23 mouse cellular contexts compared by ENCODE assay signal in genomic region chr4:63596010-63596409, GRCm38 (mm10). TPM values are rescaled to one million over a fixed set of nuclear protein-coding genes. Genes with fewer than 3 reads are reported as not detected.
DNase-seq lines count a peak whose midpoint lies in the region; ATAC-seq and TF ChIP-seq lines count a peak whose summit lies in the region.
"Had no signal": no experiment of that assay in that cellular context is flagged by ENCODE, and none has a peak within 500 bp of the region (broad histone marks: within the 10 kb centered on the region; RNA-seq: fewer than 3 reads in every experiment).

No protein-coding gene starts in this region.

- H3K4me3 ChIP-seq in intestine, embryonic 15.5 days (replicated peaks): no peak overlapping the region
- no peak overlapping the region for H3K4me3 ChIP-seq in intestine, embryonic 16.5 days (ENCODE audit: low read length)
- no peak overlapping the region for H3K4me3 ChIP-seq in midbrain, embryonic 15.5 days
- H3K4me3 ChIP-seq in cerebellum, adult 2 months (replicated peaks; ENCODE audit: insufficient read depth, low read depth, low read length): no peak overlapping the region
- H3K4me3 ChIP-seq: embryonic facial prominence, embryonic 10.5 days; embryonic facial prominence, embryonic 12.5 days; forebrain, embryonic 13.5 days; forebrain, embryonic 15.5 days had no signal

- H3K27ac ChIP-seq in intestine, embryonic 15.5 days: no peak overlapping the region
- peak overlapping the region; percentile 45 for H3K27ac ChIP-seq in intestine, embryonic 16.5 days (ENCODE audit: low read length)
- no peak overlapping the region for H3K27ac ChIP-seq in midbrain, embryonic 15.5 days
- H3K27ac ChIP-seq in cerebellum, adult 2 months (ENCODE audit: insufficient read depth, low read length): no peak overlapping the region
- H3K27ac ChIP-seq: embryonic facial prominence, embryonic 10.5 days; embryonic facial prominence, embryonic 12.5 days; forebrain, embryonic 13.5 days; forebrain, embryonic 15.5 days had no signal

- ATAC-seq in intestine, embryonic 15.5 days: peak; percentile 73
- ATAC-seq in intestine, embryonic 16.5 days: peak; percentile 76
- no peak for ATAC-seq in midbrain, embryonic 15.5 days (replicated peaks)
- ATAC-seq: forebrain, embryonic 13.5 days; forebrain, embryonic 15.5 days had no signal

- no peak overlapping the region for H3K9ac ChIP-seq in intestine, embryonic 15.5 days
- no peak overlapping the region for H3K9ac ChIP-seq in intestine, embryonic 16.5 days (ENCODE audit: low read depth, low read length)
- H3K9ac ChIP-seq in midbrain, embryonic 15.5 days: no peak overlapping the region
- H3K9ac ChIP-seq: embryonic facial prominence, embryonic 12.5 days; forebrain, embryonic 13.5 days; forebrain, embryonic 15.5 days had no signal

- WGBS in intestine, embryonic 15.5 days: 68% methylated on average over 4 of the region's 4 CpGs
- WGBS in intestine, embryonic 16.5 days: 69% methylated on average over 4 of the region's 4 CpGs
- 43% methylated on average over 4 of the region's 4 CpGs for WGBS in large intestine, adult 2 months
- 96% methylated on average over 4 of the region's 4 CpGs for WGBS in midbrain, embryonic 15.5 days
- WGBS in cerebellum, adult 2 months: 96% methylated on average over 4 of the region's 4 CpGs

- no peak for TF ChIP-seq CTCF in cerebellum, adult 2 months (IDR thresholded peaks at IDR 0.05; ENCODE audit: borderline replicate concordance, insufficient read depth, low read depth, low read length)

- TF ChIP-seq POLR2A in cerebellum, adult 2 months (IDR thresholded peaks at IDR 0.05; ENCODE audit: borderline replicate concordance, insufficient read depth, low read length): no peak

- no peaks in the 10 kb centered on the region for H3K36me3 ChIP-seq in intestine, embryonic 15.5 days
- no peaks in the 10 kb centered on the region for H3K36me3 ChIP-seq in intestine, embryonic 16.5 days (ENCODE audit: control insufficient read depth, insufficient read depth, low read length)
- no peaks in the 10 kb centered on the region for H3K36me3 ChIP-seq in midbrain, embryonic 15.5 days (replicated peaks)
- H3K36me3 ChIP-seq: embryonic facial prominence, embryonic 10.5 days; embryonic facial prominence, embryonic 12.5 days; forebrain, embryonic 15.5 days had no signal

- H3K4me1 ChIP-seq in intestine, embryonic 15.5 days (replicated peaks): peaks cover 18% of the 10 kb centered on the region
- H3K4me1 ChIP-seq in intestine, embryonic 16.5 days (ENCODE audit: control insufficient read depth, insufficient read depth, low read length): peaks cover 22% of the 10 kb centered on the region
- no peaks in the 10 kb centered on the region for H3K4me1 ChIP-seq in midbrain, embryonic 15.5 days
- no peaks in the 10 kb centered on the region for H3K4me1 ChIP-seq in cerebellum, adult 2 months (ENCODE audit: control insufficient read depth, insufficient read depth, low read length)
- H3K4me1 ChIP-seq: embryonic facial prominence, embryonic 12.5 days; forebrain, embryonic 13.5 days; forebrain, embryonic 15.5 days had no signal

- no peak overlapping the region for H3K4me2 ChIP-seq in intestine, embryonic 15.5 days (replicated peaks)
- H3K4me2 ChIP-seq in intestine, embryonic 16.5 days (ENCODE audit: low read depth, low read length): no peak overlapping the region
- H3K4me2 ChIP-seq in midbrain, embryonic 15.5 days: no peak overlapping the region
- H3K4me2 ChIP-seq: embryonic facial prominence, embryonic 12.5 days; forebrain, embryonic 13.5 days; forebrain, embryonic 15.5 days had no signal

- DNase-seq in large intestine, adult 2 months (ENCODE audit: low read depth, low spot score): peak; percentile 66
- no peak for DNase-seq in liver
- DNase-seq in cerebellum, adult 2 months: no peak
- DNase-seq: adrenal gland, adult 2 months; adrenal gland, postnatal 10 days; adrenal gland, postnatal 25 days; cerebellum, adult 11 months; cerebellum, adult 18-20 months; cerebellum, adult 9-10 months; cerebellum, postnatal 10 days; cerebellum, postnatal 25 days had no signal

- no peaks in the 10 kb centered on the region for H3K9me3 ChIP-seq in intestine, embryonic 15.5 days
- no peaks in the 10 kb centered on the region for H3K9me3 ChIP-seq in intestine, embryonic 16.5 days (ENCODE audit: control insufficient read depth, low read length)
- no peaks in the 10 kb centered on the region for H3K9me3 ChIP-seq in midbrain, embryonic 15.5 days
- H3K9me3 ChIP-seq: embryonic facial prominence, embryonic 10.5 days; embryonic facial prominence, embryonic 12.5 days; forebrain, embryonic 13.5 days; forebrain, embryonic 15.5 days had no signal

- no peaks in the 10 kb centered on the region for H3K27me3 ChIP-seq in intestine, embryonic 15.5 days (replicated peaks)
- H3K27me3 ChIP-seq in intestine, embryonic 16.5 days (replicated peaks; ENCODE audit: control insufficient read depth, insufficient read depth, low read length): no peaks in the 10 kb centered on the region
- H3K27me3 ChIP-seq in midbrain, embryonic 15.5 days (replicated peaks): no peaks in the 10 kb centered on the region
- H3K27me3 ChIP-seq in cerebellum, adult 2 months (ENCODE audit: control insufficient read depth, insufficient read depth, low read length): no peaks in the 10 kb centered on the region; the same call in 1 of the 2 replicates
- H3K27me3 ChIP-seq: embryonic facial prominence, embryonic 12.5 days; forebrain, embryonic 13.5 days; forebrain, embryonic 15.5 days had no signal

RNA-seq across cellular contexts. Expression of gene Gm11213, which starts 9.1 kb away (rescaled TPM):
- not detected in 2 replicates for polyA plus RNA-seq in intestine, embryonic 15.5 days (2015; fragmentation: Nextera tagmentation; extraction: Ambion mirVana)
- polyA plus RNA-seq in intestine, embryonic 16.5 days (2015; fragmentation: Nextera tagmentation; extraction: Ambion mirVana): not detected in 2 replicates
- not detected in 2 replicates for polyA plus RNA-seq in large intestine, adult 2 months (2012; rRNA removed)
- polyA plus RNA-seq in midbrain, embryonic 15.5 days (2015; fragmentation: Nextera tagmentation; extraction: Ambion mirVana): not detected in 2 replicates
- polyA plus RNA-seq in cerebellum, adult 2 months (2012; rRNA removed): not detected in 2 replicates
- polyA plus RNA-seq: adrenal gland, adult 2 months; brain, embryonic 14.5 days; C2C12; cortical plate, adult 2 months; embryonic facial prominence, embryonic 10.5 days; embryonic facial prominence, embryonic 12.5 days; embryonic facial prominence, embryonic 14.5 days; forebrain, embryonic 11.5 days; forebrain, embryonic 13.5 days; forebrain, embryonic 15.5 days had no signal

RNA-seq across cellular contexts. Expression of gene Tex48, which starts 26.2 kb away (rescaled TPM):
- not detected in 2 replicates for polyA plus RNA-seq in intestine, embryonic 15.5 days (2015; fragmentation: Nextera tagmentation; extraction: Ambion mirVana)
- polyA plus RNA-seq in intestine, embryonic 16.5 days (2015; fragmentation: Nextera tagmentation; extraction: Ambion mirVana): not detected in 2 replicates
- not detected in 2 replicates for polyA plus RNA-seq in large intestine, adult 2 months (2012; rRNA removed)
- polyA plus RNA-seq in midbrain, embryonic 15.5 days (2015; fragmentation: Nextera tagmentation; extraction: Ambion mirVana): not detected in 2 replicates
- not detected in 2 replicates for polyA plus RNA-seq in cerebellum, adult 2 months (2012; rRNA removed)
- polyA plus RNA-seq: adrenal gland, adult 2 months; brain, embryonic 14.5 days; C2C12; cortical plate, adult 2 months; embryonic facial prominence, embryonic 10.5 days; embryonic facial prominence, embryonic 12.5 days; embryonic facial prominence, embryonic 14.5 days; forebrain, embryonic 11.5 days; forebrain, embryonic 13.5 days; forebrain, embryonic 15.5 days had no signal

RNA-seq across cellular contexts. Expression of gene Tmem268, which starts 37.4 kb away (rescaled TPM):
- 12.8 and 14.0 TPM in 2 replicates for polyA plus RNA-seq in intestine, embryonic 15.5 days (2015; fragmentation: Nextera tagmentation; extraction: Ambion mirVana)
- 15.9 and 18.6 TPM in 2 replicates for polyA plus RNA-seq in intestine, embryonic 16.5 days (2015; fragmentation: Nextera tagmentation; extraction: Ambion mirVana)
- polyA plus RNA-seq in large intestine, adult 2 months (2012; rRNA removed): 12.7 and 14.8 TPM in 2 replicates
- 3.7 and 4.7 TPM in 2 replicates for polyA plus RNA-seq in midbrain, embryonic 15.5 days (2015; fragmentation: Nextera tagmentation; extraction: Ambion mirVana)
- 11.8 and 12.3 TPM in 2 replicates for polyA plus RNA-seq in cerebellum, adult 2 months (2012; rRNA removed)

RNA-seq across cellular contexts. Expression of gene Atp6v1g1, which starts 51.4 kb away (rescaled TPM):
- 288 and 316 TPM in 2 replicates for polyA plus RNA-seq in intestine, embryonic 15.5 days (2015; fragmentation: Nextera tagmentation; extraction: Ambion mirVana)
- polyA plus RNA-seq in intestine, embryonic 16.5 days (2015; fragmentation: Nextera tagmentation; extraction: Ambion mirVana): 335 TPM in 2 replicates
- 37.2 and 39.9 TPM in 2 replicates for polyA plus RNA-seq in large intestine, adult 2 months (2012; rRNA removed)
- 409 and 410 TPM in 2 replicates for polyA plus RNA-seq in midbrain, embryonic 15.5 days (2015; fragmentation: Nextera tagmentation; extraction: Ambion mirVana)
- polyA plus RNA-seq in cerebellum, adult 2 months (2012; rRNA removed): 148 and 154 TPM in 2 replicates
